Mouse (Mus musculus) cerebellum, postnatal 14 days (tissue): ENCODE measurements around the gene Vmn1r93.
"Not testable (repeated sequence)": the region's sequence is repeated elsewhere in the genome, so short reads cannot be mapped to it uniquely, and the experiment has no call there.

Experiments
- DNase-seq, 2 experiments: peaks; one replicate each; pipeline ENCODE4 v3.0.0; 2021; ENCODE audit warnings: mixed read lengths in 2 of 2

Gene Vmn1r93

DNA sequence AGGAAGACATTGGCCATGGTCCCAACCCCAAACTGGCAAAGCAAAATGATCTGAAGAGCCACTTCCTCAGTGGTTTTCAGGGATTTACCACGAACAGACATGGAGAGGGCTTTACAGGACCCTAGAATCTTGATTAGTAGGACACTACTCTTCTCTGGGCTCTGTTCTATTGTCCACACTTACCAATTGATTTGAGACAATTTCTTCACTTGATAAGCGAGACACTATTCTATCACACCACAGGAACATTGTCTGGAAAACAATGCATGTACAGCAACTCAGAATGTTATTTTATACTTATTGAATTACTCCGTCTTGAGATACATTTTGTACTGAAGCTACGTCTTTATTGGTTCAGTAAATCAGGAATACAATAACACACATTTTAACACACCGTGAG, at the start of gene Vmn1r93:
Gene Vmn1r93, minus strand, starts transcription at position 101 of the 400 bp plus-strand sequence.
- not testable (repeated sequence) for DNase-seq

DNA sequence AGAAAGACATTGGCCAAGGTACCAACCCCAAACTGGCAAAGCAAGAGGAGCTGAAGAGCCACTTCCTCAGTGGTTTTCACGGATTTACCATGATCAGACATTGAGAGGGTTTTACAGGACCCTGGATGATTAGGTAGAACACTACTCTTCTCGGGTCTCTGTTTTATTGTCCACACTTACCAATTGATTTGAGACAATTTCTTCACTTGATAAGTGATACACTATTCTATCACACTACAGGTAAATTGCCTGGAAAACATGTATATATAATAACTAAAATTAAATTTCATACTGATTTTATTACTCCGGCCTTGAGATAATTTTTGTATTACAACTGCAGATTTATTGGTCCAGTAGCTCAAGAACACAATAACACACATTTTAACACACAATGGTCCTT, 29.4 kb upstream of the Vmn1r93 start, which contains the start of gene Vmn1r94:
Gene Vmn1r94, minus strand, starts transcription at position 101 of the 400 bp plus-strand sequence.
- DNase-seq: not testable (repeated sequence)

DNA sequence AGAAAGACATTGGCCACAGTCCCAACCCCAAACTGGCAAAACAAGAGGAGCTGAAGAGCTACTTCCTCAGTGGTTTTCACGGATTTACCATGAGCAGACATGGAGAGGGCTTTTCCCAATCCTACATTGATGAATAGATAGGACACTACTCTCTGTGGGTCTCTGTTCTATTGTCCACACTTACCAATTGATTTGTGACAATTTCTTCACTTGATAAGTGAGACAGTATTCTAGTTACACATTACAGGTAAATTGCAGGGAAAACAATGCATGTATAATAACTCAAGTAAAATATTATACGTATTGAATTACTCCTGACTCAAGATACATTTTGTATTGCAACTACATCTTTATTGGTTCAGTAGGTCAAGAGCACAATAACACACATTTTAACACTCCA, 16.4 kb downstream of the Vmn1r93 start, which contains the start of gene Gm16442:
Gene Gm16442, minus strand, starts transcription at position 101 of the 400 bp plus-strand sequence.
- DNase-seq: not testable (repeated sequence)

DNA sequence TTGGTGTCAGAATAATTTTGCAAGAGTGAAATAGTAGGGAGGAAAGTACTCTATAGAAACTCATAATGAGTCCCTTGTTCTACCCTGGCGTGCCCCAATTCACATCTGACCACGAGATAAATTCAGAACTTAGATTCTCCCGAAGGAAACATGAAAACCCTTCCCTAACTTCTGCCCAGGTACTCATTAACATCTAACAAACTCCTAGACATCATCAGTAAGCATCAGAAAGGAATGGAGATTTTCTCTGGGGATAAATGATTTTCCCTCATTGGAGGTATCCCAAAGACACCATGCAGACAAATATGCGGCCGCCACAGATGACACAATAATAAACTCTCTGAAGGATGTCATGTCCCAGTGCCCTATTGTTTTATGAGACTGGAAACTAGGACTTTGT, 39.5 kb downstream of the Vmn1r93 start, which contains the start of gene Vmn1r91:
Gene Vmn1r91, plus strand, starts transcription at position 301 of the 400 bp plus-strand sequence.
- DNase-seq: not testable (repeated sequence)
